Mouse (Mus musculus) adrenal gland, adult (tissue): ENCODE measurements around the gene Snrk.

Experiments used
- DNase-seq, 2 experiments: peaks; one replicate each; pipeline ENCODE4 v3.0.0; 2022 to 2023; ENCODE audit warnings: low spot score in 1 of 2; ENCODE audit not compliant: inconsistent age in 2 of 2

Gene Snrk

DNA sequence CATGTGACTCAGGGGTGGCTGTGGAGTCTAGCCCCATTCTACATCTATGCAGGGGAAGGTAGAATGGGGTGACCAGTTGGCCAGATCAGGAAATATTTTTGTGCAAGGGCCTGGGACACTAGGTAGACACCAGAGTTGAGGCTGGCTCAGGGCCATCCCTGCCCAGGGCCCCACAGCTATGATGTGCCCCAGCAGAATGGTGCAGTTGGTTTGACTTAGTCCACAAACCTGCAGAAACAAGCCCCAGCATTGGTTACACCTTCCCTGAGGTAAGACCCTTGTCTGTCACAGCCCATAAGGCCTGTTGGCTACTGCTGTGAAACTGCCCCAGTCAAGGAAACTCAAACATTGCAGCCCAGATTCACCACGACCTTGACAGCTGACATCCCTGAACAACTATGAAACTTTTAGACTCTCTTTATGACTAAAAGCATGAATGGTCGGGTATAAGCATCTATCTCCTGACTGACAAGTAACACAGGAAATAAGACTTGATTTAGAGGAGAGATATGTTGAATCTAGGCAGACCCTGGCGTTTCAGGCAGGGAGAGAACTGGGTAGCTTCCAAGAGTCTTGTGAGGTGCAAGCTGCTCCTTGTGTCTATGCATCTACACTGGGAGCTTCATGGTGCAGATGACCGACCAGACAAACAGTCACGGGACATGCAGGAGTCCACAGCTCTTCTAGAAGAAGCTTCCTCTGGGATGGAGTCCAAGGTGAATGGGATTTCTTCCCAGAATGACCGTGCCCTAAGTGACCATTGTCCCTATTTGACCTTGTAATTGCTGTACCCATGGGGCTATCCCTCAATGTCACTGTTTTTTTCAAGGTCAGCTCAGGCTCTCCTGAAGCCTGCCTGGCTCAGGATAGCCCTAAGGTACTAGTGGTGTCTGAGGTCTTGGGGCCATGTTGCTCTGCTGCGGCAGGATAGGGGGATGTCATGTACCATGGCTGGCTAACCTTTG is 60.5 kb downstream of the Snrk start:
- peak; percentile 64 to 87 for DNase-seq

DNA sequence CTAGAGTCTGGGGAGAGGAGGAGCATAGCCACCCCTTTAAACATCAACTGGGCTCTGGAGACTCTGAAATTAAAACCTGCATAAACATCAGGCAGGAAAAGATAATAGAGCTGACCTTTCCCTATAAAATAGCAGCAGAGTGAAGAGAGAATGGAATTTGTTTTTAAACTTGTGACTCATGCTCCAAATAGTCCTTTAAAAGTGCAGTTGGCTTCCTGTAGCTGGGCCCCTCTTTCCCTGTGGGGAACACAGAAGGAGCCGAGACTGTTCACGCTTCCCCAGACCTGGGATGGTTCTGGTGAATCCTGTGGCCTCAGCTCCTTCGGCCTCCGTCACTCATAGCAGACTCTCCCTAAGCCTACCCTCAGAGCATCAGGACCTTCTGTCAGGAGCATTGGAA is 61.4 kb downstream of the Snrk start:
- DNase-seq, result peak; percentile 42 to 75

DNA sequence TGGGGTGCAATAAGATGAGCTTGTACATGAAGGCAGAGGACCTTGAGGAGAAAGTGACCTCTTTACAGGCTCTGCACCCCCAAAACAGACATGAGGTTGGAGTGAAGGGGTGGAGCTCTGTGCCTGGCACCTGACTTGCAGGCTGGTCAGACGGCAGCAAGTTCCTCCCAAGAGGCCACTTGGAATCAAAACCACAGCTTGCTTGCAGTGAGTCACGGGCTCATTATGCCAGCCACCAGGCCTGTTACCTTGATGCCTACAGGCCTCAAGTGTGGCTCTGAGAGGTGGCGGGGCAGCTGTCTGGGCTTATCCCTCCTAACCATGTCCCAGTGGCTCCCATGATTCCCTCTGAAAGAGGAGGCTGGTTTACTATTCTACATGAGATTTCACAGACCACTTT is 63.0 kb downstream of the Snrk start:
- DNase-seq, result peak in 1 of 2 experiments; percentile 67

DNA sequence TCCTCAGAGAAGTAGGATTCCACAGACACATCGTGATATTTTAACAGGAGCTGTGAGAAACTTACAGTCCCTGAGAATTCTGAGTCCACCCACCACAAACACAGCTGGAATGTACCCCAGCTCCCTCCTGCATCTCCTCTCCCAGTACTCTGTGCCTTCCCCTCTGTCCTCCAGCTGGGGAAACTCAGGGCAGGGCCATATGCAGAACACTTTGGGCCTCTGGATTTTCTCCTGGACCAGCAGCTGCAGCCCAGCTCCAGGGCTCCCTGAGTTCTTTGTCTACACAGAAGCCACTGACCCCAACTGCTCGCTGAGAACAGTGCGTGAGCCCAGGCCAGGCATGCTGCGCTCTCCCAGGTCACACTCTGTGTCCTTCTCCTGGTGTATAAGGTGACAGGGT is 66.0 kb downstream of the Snrk start:
- DNase-seq, result no peak

DNA sequence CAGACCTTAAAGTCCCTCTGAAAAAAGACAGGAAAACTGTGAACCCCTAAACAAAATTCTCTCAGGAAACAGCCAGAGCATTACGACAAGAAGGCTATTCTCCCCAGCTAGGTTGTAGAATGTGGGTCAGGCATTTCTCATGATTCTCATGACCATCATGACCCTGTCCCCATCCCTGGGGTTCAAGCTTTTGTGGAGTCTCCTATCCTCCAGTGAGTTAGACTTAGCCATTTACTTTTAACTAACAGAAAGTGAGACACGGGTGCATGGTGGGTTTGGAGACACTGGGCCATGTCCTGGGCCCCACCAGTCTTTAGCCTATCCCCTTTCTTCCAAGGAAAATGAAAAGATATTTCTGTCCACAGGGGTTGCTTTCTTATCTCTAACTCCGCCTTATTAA is 67.3 kb downstream of the Snrk start:
- no peak for DNase-seq

DNA sequence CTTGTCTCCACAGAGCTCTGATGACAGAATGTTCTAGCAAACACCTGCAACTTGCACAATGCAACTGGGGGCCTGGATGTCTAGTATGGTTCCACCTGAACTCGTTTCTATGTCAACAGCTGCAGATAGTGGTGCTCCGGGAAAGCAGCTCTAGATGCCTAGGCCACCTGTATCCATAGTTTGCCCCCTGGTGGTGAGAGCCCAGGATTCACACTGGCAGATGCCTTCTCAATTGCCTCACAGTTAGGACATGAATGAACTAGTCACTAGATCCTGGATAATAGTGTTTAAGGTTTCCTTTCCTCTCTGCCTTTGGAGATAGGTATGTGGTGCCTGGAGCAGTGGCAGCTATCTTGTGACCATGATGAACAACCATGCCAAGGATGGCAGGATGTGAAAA is 68.0 kb downstream of the Snrk start:
- peak; percentile 85 to 96 for DNase-seq

DNA sequence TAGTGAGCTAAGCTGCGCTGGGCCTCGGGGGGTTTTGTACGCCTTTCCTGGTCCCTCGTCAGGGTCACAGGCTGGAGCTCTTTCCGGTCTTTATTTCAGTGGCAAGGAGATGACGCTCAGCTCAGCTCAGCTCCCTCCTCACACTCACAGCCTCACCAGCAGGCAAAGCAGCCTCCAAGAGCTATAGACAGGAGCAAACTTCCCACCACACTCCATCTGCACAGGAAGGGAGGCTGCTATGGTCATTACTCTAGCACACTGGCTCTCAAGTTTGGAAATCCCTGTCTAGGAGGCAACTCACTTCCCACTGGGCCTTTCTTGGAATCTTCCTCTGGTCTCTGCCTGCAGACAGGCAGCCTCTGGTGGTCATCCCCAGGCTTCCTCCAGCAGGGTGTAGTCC is 68.9 kb downstream of the Snrk start:
- no peak for DNase-seq

DNA sequence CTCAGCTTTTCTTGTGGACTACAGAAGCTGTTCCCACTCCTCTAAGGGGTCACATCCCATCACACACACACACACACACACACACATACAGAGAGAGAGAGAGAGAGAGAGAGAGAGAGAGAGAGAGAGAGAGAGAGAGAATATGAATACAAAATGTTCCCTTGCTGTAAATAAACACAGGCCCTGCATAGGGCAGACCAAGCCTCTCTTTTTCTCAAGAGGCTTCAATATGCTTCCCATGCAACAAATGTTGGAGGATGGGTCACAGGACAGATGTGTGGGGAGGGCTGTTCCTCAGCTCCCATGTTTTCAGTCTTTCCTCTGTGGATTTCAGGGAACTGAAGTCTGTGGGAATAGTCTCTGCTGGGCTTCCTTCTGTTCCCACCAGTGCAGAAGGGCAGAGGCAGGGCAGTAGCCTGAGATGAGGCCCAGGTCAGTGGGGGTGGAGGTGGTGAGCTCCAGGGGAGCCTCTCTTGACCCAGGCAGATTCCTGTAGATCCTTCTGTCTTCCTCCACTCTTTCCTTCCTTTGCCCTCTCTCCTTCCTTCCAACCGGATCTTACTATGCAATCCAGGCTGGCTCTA is 69.7 kb downstream of the Snrk start:
- DNase-seq, result no peak

DNA sequence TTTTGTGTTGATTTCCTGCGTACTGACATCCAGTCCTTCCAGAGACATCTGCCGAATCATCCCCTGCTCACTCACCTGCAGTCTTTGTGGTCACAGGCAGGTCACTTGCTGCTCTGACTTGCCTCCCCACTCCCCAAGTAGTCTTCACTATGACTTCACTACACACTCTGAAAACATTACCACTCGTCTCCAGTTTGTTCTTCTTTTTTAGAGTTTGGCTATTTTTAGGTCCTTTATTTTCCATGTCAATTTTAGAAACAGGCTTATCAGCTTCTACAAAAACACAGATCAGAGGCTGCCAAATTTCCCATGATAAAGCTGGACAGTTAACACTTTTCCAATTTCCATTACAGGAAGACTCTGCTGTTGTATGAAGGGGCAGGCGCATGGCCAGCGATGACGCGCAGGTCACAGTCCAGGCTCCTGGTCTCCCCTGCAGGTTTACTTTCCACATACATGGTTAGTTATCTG is 70.4 kb downstream of the Snrk start:
- no peak for DNase-seq

DNA sequence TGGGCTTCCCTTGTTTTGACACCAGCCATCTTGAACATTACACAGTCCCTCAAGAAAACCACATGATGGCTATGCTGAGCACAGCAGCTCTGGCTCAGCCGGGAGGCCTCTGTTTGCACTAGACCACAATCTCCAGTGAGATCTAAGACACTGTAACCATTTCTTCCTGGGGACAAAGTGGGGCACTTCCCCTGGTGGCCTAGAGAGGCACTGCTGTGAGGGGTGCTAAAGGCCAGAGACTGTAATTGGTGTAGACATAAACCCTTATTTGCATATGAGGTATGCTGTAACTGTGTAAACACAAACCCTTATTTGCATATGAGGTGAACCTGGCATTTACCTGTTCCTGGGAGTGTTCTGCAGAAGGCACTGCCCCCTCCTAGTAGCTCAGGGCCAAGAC is 71.7 kb downstream of the Snrk start:
- DNase-seq, result no peak

DNA sequence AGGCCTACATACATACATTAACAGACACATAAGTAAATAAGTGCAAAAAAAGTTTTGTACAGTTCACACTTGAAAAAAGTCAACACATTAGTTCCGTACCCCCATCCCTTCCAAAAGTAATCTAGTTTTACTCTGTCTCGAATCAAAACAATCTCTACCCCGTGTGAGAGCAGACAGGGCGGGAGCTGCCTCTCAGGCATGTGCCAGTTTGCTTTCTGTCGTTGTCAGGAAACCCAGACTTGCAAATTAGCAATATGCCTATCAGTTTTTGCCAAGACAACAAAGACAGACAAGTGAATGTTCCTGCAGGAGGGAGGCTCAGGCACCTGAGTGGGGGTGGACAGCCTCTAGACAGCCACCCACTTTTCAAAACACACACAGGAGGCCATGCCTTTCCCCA is 76.3 kb downstream of the Snrk start:
- no peak for DNase-seq

DNA sequence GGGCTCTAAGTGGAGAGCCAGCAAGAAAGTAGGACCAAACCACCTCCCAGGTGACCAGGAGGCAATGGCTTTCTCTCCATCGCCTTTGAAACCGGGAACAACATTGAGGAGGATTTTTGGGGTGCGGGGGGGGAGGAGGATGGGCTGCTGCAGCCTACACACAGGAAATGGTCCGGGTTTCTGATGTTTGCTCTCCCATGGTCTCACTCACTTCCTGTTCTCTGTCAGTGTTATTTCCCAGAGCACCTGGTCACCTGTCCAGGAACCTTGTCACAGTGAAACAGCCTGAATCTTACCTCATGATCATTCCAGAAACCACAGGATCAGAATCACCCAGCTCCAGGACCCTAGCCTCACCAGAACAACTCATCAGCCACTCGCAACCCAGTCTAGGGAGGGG is 76.8 kb downstream of the Snrk start:
- DNase-seq, result no peak

DNA sequence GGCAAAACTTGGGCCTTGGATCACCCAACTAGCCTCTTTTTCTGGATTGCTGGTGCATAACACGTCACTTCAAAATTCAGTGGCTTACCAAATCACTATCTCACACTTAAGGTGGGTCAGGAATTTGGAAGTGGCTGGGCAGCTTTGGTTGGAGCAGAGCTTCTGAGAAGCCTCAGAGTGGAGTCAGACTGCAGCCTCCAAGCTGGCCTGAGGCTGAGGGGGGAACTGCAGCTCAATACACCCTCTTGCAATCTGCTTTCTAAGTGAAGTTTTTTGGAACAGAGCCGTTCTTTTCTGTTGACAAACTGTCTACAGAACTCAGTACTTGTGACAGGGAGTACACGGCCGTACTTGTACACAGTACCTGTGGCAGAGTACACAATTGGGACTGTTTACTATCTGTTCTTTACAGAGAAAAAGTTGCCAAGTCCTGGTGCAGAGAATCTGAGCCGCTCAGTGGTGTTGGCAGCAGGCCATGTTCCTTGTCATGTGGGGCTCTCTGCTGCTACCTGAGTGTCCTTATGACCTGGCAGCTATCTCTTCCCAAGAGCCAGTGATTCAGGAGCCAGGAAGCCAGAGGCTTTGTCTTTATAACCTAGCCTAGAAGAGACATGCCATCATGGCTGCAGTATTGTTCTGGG is 78.1 kb downstream of the Snrk start:
- peak; percentile 64 to 76 for DNase-seq

DNA sequence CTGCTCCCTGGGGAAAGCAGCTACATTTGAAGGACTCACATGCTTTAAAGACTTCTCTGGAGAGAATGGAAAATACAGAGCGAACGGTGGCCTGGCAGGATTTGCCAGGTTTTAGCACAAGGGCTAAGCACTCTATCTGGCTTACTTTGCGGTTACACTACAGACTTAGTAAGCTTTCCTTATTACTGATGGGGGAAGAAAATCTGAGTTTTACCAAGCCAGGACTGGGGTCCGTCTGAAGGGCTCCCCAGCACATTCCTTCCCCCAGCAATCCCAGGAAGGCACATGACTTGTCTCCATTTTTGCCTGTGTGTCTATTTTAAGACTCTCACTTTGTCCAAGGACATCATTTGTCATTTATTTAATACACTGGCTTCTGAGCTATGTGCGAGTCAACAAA is 80.0 kb downstream of the Snrk start:
- peak in 1 of 2 experiments; percentile 73 for DNase-seq

DNA sequence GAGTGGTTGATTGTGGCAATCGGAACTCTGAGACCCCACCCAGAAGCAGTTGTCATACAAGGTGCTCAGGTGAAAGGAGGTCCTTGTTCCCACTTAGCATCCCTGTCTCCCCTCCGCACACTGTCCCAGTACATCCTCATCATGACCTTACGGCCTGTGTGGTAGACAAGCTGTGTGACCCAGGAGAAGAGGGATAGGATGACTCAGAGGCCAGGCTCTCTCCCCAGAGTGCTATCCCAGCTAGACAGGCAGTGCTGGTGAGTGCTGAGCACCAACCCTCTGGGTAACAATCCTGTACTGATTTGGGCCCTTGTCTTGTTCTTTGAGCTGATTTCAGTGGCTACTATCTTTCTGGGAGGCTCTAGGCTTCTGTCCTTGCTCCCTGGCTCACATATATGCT is 81.6 kb downstream of the Snrk start:
- peak; percentile 56 to 71 for DNase-seq

DNA sequence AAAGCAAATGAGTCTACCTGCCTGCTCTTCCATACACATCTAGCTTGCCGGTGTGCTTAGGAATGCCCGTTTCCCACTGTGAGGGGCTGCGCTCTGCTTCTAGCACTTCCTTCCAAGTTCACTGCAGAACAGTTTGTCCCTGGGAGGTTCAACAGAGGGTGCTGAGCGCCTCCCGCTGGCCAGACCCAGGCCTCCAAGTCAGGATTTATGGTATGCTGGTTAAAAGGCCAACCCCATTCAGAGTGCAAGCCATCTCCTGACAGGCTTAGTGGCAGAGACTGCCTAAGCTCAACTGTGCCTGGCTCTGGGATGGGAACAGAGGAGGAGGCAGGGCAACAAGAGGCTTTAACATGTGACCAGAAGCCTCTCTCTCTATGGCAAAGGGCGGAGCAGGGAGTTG is 82.2 kb downstream of the Snrk start:
- DNase-seq, result peak; percentile 85 to 93

DNA sequence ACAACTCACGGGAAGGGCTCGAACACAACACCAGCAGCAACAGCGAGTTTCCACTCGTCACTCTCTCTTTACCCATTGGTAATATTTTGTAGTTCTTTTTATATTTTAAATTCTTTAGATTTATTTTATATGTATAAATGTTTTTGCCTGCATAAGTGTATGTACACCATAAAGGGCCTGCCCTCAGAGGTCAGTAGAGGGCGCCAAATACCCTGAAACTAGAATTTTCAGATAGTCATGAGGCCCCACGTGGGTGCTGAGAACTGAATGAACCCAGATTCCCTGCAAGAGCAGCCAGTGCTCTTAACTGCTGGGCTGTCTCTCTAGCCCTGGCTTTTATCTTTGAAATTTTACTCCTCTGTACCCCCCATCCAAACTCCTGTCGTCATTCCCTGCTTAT is 87.4 kb downstream of the Snrk start:
- DNase-seq, result peak in 1 of 2 experiments; percentile 56

DNA sequence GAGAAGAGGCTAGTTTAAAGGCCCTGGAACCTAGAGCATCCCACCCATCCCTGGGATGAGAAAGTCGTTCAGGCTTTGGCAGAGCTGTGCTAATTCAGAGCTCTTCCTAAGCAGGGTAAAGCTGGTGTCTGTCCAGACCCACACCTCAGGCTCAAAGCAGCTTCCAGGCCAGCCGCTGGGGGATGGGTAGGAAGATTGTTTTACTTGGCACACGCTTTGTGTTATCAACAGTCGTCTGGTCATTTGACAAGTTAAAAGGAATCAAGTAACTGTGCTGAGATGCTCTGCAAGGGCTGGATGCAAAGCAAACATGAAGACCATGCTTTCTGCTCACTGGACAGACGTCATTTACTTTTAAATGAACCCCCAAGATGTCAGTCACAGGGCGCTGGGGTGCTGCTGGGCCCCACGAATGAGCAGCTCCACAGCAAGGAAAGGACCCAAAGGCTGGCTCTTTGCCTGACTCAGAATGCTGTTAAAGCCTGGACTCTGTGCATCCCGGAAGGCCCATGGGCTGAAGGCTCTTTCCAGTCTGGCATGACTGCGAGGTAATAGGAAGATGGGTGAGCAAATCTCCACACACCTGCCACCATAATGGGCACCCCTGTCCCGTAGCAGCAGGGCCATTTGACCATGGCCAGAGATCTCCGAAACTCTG is 88.6 kb downstream of the Snrk start:
- peak in 1 of 2 experiments; percentile 70 for DNase-seq

DNA sequence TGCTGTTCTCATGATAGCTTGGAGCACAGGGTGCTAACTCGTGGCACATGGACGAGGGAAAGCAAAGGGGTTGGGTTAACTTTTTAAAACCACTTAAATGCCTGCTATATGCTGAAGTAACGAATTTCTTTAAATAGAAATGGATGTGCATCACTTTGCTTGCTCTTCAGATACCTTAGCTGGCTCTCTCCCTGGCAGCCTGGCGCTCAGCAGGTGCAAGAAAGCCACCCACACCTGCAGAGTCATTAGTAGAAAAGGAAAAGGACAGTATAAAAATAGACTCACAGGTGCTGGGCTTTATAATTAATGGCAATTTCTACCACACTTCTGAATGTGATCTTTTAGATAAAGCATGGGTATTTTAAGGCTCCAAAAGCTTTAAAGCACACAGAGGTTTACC is 91.2 kb downstream of the Snrk start:
- no peak for DNase-seq

DNA sequence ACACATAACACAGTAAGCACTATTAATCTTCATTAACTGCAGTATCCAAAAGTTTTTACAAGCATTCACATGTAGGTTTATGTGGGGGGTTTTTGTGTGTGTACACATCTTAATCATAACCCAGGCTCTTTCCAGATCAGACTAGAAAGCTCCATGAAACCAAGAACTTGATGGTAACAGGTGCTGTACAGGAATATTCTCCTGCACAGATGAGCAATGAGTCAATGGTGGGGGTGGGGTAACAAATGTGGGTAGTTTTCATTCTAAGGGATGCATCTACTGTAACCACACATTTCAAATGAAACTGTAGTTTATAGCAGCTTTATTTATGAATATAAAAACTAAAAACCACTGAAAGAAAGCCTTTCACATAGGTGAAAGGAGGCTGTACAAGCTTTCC is 98.1 kb downstream of the Snrk start:
- no peak for DNase-seq

DNA sequence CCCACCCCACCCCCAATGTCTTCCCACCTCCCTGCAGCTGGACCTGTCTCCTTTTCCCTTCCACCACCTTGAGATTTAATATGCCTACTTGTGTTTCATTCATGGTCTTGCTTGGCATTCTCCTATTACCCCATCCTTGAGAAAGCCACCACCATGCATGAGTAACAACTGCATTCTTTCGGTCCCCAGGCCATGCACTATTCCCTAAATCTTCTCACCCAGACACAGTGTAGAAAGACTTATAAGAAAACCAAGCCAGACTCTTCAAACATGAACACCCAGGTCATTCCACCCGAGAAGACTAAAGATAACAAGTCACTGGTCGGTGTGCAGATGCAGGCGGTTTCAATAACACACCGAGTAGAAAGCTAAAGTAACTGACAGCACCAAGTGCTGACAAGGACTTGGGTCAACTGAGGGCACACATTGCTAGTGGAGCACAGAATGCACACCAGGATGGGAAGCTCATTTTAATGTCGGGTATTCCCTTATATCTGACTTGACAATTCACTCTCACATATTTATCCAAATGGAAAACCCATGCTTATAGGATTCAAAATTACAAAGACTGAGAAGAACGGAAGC is 100.0 kb downstream of the Snrk start:
- no peak for DNase-seq
